Mouse (Mus musculus): ENCODE results near the gene Chat.
"Not testable (repeated sequence)": the region's sequence is repeated elsewhere in the genome, so short reads cannot be mapped to it uniquely, and the experiment has no call there.

The Chat gene

GRCm38 (mm10) chr14:32463211-32464040 is 2.4 kb downstream of the Chat start:
- DNase-seq (ENCODE audit: low read depth, low spot score) = no peak

GRCm38 (mm10) chr14:32452552-32452951 is 13.2 kb downstream of the Chat start:
- no peak for DNase-seq (ENCODE audit: low read depth, low spot score)

- peak; percentile 73 for DNase-seq (ENCODE audit: low read depth, low spot score)
Measured at GRCm38 (mm10) chr14:32446989-32447388, 18.8 kb downstream of the Chat start.

GRCm38 (mm10) chr14:32443446-32443845 is 22.3 kb downstream of the Chat start:
- no peak for DNase-seq (ENCODE audit: low read depth, low spot score)

GRCm38 (mm10) chr14:32439744-32440143 is 26.0 kb downstream of the Chat start:
- DNase-seq (ENCODE audit: low read depth, low spot score) = no peak

- no peak for DNase-seq (ENCODE audit: low read depth, low spot score)
Measured at GRCm38 (mm10) chr14:32439316-32439715, 26.5 kb downstream of the Chat start.

- DNase-seq (ENCODE audit: low read depth, low spot score) = no peak
Measured at GRCm38 (mm10) chr14:32437352-32437793, 28.4 kb downstream of the Chat start.

- no peak for DNase-seq (ENCODE audit: low read depth, low spot score)
Measured at GRCm38 (mm10) chr14:32429030-32429602, 36.7 kb downstream of the Chat start.

- DNase-seq (ENCODE audit: low read depth, low spot score) = no peak
Measured at GRCm38 (mm10) chr14:32423946-32424345, 41.8 kb downstream of the Chat start.

GRCm38 (mm10) chr14:32418747-32419146 is 47.0 kb downstream of the Chat start:
- DNase-seq (ENCODE audit: low read depth, low spot score) = no peak

GRCm38 (mm10) chr14:32412075-32412474 is 53.7 kb downstream of the Chat start:
- DNase-seq (ENCODE audit: low read depth, low spot score) = no peak

- DNase-seq (ENCODE audit: low read depth, low spot score) = no peak
Measured at GRCm38 (mm10) chr14:32410084-32410483, 55.7 kb downstream of the Chat start.

GRCm38 (mm10) chr14:32405399-32405798 is 60.4 kb downstream of the Chat start:
- not testable (repeated sequence) for DNase-seq (ENCODE audit: low read depth, low spot score)

GRCm38 (mm10) chr14:32388196-32388595 is 77.6 kb downstream of the Chat start, which contains the start of gene 1700024G13Rik:
TSS of gene 1700024G13Rik (minus strand) at chr14:32388391.
- peak; percentile 65 for DNase-seq (ENCODE audit: low read depth, low spot score)

- no peak for DNase-seq (ENCODE audit: low read depth, low spot score)
Measured at GRCm38 (mm10) chr14:32381619-32382018, 84.2 kb downstream of the Chat start.

GRCm38 (mm10) chr14:32381066-32381465 is 84.7 kb downstream of the Chat start:
- no peak for DNase-seq (ENCODE audit: low read depth, low spot score)

GRCm38 (mm10) chr14:32380099-32380480 is 85.7 kb downstream of the Chat start:
- no peak for DNase-seq (ENCODE audit: low read depth, low spot score)

- DNase-seq (ENCODE audit: low read depth, low spot score) = no peak
Measured at GRCm38 (mm10) chr14:32379395-32380098, 86.2 kb downstream of the Chat start.

GRCm38 (mm10) chr14:32372510-32372909 is 93.3 kb downstream of the Chat start:
- no peak for DNase-seq (ENCODE audit: low read depth, low spot score)

- no peak for DNase-seq (ENCODE audit: low read depth, low spot score)
Measured at GRCm38 (mm10) chr14:32369756-32370155, 96.0 kb downstream of the Chat start.

- DNase-seq (ENCODE audit: low read depth, low spot score) = no peak
Measured at GRCm38 (mm10) chr14:32364359-32364758, 101.4 kb downstream of the Chat start.
